Mouse (Mus musculus): ENCODE results near the gene Tob1. TPM values are rescaled to one million over a fixed set of nuclear protein-coding genes. Genes with fewer than 3 reads are reported as not detected.

The Tob1 gene
- polyA plus RNA-seq, 1 experiment from 2014 or later, result 35.2 TPM

DNA sequence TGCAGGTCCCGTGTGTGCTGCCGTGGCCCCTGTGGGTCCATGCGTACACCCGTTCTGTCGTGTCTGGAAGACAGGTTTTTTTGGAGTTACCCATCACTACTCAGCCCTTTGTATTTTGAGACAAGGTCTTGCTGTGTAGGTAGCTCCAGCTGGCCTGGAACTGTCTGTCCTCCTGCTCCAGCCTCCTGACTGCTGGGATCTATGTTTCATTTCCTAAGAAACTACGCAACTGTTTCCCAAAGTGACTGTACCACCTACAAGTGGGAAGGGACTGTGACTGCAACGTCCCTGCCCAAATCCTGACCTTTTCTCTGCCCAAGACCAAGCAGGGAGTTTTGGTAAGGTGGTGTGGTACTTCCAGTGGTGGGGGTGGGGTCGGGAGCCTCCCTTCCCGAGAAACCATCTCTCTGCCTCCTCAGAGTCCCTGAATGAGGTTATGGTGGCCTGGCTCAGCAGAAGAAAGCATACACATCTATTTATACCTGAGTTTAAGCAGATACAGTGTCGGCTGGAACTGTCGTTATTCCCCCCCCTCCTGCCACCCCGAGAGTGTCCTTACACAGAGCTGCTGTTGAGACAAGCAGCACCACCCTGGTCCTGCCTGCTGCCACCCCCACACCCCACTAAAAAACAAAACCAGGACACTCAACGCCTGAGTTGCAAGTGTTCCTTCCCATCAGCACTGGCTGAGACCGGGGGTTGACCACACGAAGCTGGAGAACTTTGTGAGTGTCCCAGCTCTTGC, 33.2 kb upstream of the Tob1 start:
- no peaks in the 10 kb centered on the region for H3K27me3 ChIP-seq (replicated peaks)
- H3K27ac ChIP-seq (ENCODE audit: poor library complexity, severe bottlenecking), result no peak overlapping the region
- ATAC-seq (ENCODE audit: insufficient number of reproducible peaks, low FRiP score), result no peak
- H3K4me2 ChIP-seq, result no peak overlapping the region
- no peaks in the 10 kb centered on the region for H3K9me3 ChIP-seq (replicated peaks)
- H3K36me3 ChIP-seq, result no peaks in the 10 kb centered on the region
- no peak overlapping the region for H3K9ac ChIP-seq
- H3K4me3 ChIP-seq, result no peak overlapping the region
- 63% methylated on average over 15 of the region's 15 CpGs for WGBS
- peaks cover 31% of the 10 kb centered on the region for H3K4me1 ChIP-seq (replicated peaks)

DNA sequence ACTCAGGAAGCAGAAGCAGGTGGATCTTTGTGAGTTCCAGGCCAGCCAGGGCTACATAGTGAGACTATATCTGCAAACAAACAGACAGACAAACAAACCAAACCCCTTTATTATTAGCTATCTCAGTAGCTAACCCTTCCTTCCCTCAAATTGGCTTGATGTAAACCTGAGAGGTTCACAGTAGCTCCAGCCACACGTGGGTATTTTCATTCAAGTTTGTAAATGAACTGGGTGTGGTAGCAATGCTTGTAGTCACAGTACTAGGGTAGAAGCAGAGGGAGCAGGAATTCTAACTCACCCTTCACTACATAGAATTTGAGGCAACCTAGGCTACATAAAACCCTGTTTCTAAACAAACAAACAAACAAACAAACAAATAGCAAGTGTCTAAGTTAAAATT, 31.5 kb upstream of the Tob1 start:
- 13% methylated on average over 1 of the region's 1 CpGs for WGBS
- Histone ChIP-seq H3K36me3 (no peaks in the 10 kb centered on the region), H3K9me3 (replicated peaks) (no peaks in the 10 kb centered on the region), H3K4me3 (no peak overlapping the region), H3K27me3 (replicated peaks) (no peaks in the 10 kb centered on the region), H3K9ac (no peak overlapping the region), H3K27ac (ENCODE audit: poor library complexity, severe bottlenecking) (no peak overlapping the region), H3K4me1 (replicated peaks) (peaks cover 24% of the 10 kb centered on the region), H3K4me2 (no peak overlapping the region)
- no peak for ATAC-seq (ENCODE audit: insufficient number of reproducible peaks, low FRiP score)

DNA sequence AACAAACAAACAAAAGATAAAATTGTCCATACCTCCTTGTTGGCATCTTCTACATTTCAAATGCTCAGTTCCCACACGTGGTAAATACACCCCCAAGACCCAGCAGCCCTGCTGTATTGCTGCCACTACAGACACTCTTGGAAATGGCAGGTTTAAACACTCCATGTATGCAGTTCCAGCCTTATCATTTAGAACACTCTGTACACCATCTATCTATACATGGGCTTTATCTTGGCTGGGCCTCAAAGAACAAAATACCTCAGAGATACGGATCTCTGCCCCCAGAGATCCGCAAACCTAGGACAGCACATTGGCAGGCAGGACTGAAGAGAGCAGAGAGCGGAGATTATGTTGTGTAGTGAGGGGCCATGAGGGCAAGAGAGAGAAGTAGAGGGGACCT, 31.1 kb upstream of the Tob1 start:
- no peak for ATAC-seq (ENCODE audit: insufficient number of reproducible peaks, low FRiP score)

DNA sequence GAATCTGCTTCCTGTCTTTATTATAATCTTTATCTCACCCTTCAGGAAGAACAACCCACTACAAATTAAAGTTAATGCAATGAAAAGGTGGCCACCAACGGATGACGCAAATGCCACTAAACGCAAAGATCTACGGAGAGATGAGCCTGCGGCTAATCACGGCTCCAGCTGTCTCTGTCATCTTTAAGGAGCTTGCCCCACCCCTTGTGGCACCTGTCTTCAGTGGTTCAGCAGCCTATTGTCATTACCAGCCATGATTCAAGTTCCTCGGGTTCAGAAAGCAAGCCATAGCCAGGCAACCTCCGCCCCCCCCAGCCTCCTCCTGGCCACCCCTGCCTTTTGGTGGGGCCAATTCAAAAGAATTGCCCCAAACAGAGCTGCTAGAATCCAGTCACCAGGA, 29.6 kb upstream of the Tob1 start:
- Histone ChIP-seq H3K36me3 (no peaks in the 10 kb centered on the region), H3K27me3 (replicated peaks) (no peaks in the 10 kb centered on the region), H3K4me3 (no peak overlapping the region), H3K27ac (ENCODE audit: poor library complexity, severe bottlenecking) (no peak overlapping the region), H3K4me2 (no peak overlapping the region), H3K9me3 (replicated peaks) (no peaks in the 10 kb centered on the region), H3K4me1 (replicated peaks) (peaks cover 16% of the 10 kb centered on the region), H3K9ac (no peak overlapping the region)
- no peak for ATAC-seq (ENCODE audit: insufficient number of reproducible peaks, low FRiP score)
- 93% methylated on average over 8 of the region's 8 CpGs for WGBS

More for the DNA sequence above, 31.1 kb upstream of the Tob1 start:
- no peak overlapping the region for H3K4me2 ChIP-seq
- no peaks in the 10 kb centered on the region for H3K27me3 ChIP-seq (replicated peaks)
- peaks cover 24% of the 10 kb centered on the region for H3K4me1 ChIP-seq (replicated peaks)
- H3K9me3 ChIP-seq (replicated peaks), result no peaks in the 10 kb centered on the region
- H3K36me3 ChIP-seq, result no peaks in the 10 kb centered on the region
- H3K4me3 ChIP-seq, result no peak overlapping the region
- H3K9ac ChIP-seq, result no peak overlapping the region
- no peak overlapping the region for H3K27ac ChIP-seq (ENCODE audit: poor library complexity, severe bottlenecking)
- 43% methylated on average over 4 of the region's 4 CpGs for WGBS

DNA sequence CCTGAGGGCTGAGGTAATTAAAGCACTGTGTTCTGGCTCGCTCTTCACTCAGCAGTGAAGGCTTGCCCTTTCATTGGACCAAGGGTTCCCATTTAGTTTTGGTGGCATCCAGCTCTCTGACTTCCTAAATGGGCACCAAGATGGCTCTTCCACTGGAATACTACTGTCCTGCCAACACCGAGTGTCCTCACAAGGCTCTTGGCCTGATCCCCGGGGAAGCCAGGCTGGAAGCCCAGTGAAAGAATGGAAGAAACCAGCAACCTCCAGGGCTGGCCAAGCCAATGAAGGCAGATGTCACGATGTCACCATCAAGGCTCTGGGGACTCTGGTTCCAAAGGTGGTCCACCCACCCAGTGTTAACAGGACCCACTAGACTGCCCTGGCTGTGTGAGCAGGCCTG, 28.5 kb upstream of the Tob1 start:
- no peak overlapping the region for H3K4me3 ChIP-seq
- no peak overlapping the region for H3K27ac ChIP-seq (ENCODE audit: poor library complexity, severe bottlenecking)
- peaks cover 15% of the 10 kb centered on the region for H3K4me1 ChIP-seq (replicated peaks)
- no peaks in the 10 kb centered on the region for H3K27me3 ChIP-seq (replicated peaks)
- H3K36me3 ChIP-seq, result no peaks in the 10 kb centered on the region
- H3K9me3 ChIP-seq (replicated peaks), result no peaks in the 10 kb centered on the region
- H3K4me2 ChIP-seq, result no peak overlapping the region
- 86% methylated on average over 4 of the region's 4 CpGs for WGBS
- ATAC-seq (ENCODE audit: insufficient number of reproducible peaks, low FRiP score), result no peak
- no peak overlapping the region for H3K9ac ChIP-seq

DNA sequence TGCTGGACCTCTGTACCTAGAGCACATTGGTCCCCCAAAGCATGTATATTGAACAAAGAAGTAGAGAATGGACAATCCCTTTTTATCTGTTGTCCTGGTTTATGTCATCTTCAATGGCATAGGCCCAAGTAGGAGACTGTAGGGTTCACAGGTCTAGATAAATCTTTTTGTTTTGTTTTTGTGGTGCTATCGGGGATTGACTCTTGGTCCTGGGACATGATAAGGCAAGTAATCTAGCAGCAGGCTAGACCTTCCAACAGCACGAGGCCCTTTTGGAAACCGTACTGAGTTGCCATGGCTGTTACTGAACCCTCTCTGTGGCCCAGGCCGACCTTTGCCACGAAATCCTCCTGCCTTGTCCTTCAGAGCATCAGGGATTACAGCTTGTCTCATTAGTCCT, 28.1 kb upstream of the Tob1 start:
- Histone ChIP-seq H3K9me3 (replicated peaks) (no peaks in the 10 kb centered on the region), H3K27me3 (replicated peaks) (no peaks in the 10 kb centered on the region), H3K36me3 (no peaks in the 10 kb centered on the region), H3K9ac (no peak overlapping the region), H3K4me3 (no peak overlapping the region), H3K27ac (ENCODE audit: poor library complexity, severe bottlenecking) (no peak overlapping the region), H3K4me1 (replicated peaks) (peaks cover 11% of the 10 kb centered on the region), H3K4me2 (no peak overlapping the region)
- ATAC-seq (ENCODE audit: insufficient number of reproducible peaks, low FRiP score), result no peak
- 70% methylated on average over 5 of the region's 5 CpGs for WGBS

DNA sequence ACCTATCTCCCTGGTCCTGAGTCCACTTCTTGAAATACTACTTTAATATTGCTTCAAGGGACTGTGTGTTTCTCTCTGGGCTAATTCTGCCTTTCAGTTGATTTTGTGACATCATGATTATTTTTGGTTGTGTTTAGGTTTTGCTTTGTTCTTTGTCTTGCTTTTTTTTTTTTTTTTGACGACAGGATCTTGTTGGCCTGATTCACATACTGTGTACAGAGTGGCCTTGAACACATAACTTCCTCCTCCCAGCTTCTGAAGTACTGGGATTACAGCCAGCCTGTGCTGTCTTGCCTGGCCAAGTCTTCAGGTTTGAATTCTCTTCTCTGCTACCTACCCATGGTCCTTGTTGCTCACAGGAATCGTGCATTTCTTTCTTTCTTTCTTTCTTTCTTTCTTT, 27.6 kb upstream of the Tob1 start:
- H3K27me3 ChIP-seq (replicated peaks), result no peaks in the 10 kb centered on the region
- no peak for ATAC-seq (ENCODE audit: insufficient number of reproducible peaks, low FRiP score)
- no peak overlapping the region for H3K4me3 ChIP-seq
- no peak overlapping the region for H3K4me2 ChIP-seq
- no peaks in the 10 kb centered on the region for H3K36me3 ChIP-seq
- WGBS, result 67% methylated on average over 2 of the region's 2 CpGs
- no peak overlapping the region for H3K27ac ChIP-seq (ENCODE audit: poor library complexity, severe bottlenecking)
- H3K4me1 ChIP-seq (replicated peaks), result peaks cover 7% of the 10 kb centered on the region
- H3K9me3 ChIP-seq (replicated peaks), result no peaks in the 10 kb centered on the region
- no peak overlapping the region for H3K9ac ChIP-seq

DNA sequence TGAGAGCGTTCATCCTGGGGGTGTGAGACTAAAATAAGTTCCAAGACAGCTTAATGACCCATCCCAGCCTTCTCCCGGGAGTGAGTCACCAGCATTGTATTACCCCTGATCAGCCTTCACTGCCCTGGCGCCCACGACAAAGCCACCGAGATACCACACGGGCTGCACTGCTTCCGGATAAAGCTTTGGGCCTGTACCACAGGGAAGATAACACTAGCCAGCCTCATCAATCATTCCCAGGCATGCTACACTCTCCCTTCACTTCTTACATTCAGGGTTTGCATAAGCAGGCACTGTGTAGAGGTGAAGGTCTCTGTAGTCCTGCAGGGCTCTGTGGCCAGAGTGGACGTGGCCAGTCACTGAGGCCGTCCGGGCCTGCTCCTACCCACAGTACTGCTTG, 21.7 kb upstream of the Tob1 start:
- Histone ChIP-seq H3K4me1 (replicated peaks) (peaks cover 20% of the 10 kb centered on the region), H3K27me3 (replicated peaks) (no peaks in the 10 kb centered on the region), H3K9ac (no peak overlapping the region), H3K36me3 (no peaks in the 10 kb centered on the region), H3K9me3 (replicated peaks) (no peaks in the 10 kb centered on the region), H3K27ac (ENCODE audit: poor library complexity, severe bottlenecking) (peak overlapping the region; percentile 48), H3K4me2 (no peak overlapping the region), H3K4me3 (no peak overlapping the region)
- peak; percentile 44; the same call in 1 of the 2 replicates for ATAC-seq (ENCODE audit: insufficient number of reproducible peaks, low FRiP score)
- 16% methylated on average over 10 of the region's 10 CpGs for WGBS

DNA sequence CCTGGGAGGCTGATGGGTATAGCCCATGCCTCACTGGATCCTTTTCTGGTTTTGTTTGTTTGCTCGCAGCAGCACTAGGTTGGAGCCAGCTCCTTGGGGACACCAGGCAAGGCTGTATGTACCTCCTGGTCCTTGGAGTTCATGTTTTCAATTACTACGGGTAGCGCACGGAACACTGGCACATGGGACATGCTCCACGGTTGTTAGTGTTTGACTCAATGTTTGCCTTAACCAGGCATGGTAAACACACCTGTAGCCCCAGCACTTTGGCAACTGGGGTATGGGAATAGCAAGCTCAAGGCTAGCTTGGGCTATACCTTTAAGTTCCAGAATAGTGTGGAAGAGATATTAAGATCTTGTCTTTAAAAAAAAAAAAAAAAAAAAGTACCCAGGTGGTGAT, 20.6 kb upstream of the Tob1 start:
- H3K4me1 ChIP-seq (replicated peaks), result peaks cover 20% of the 10 kb centered on the region
- 91% methylated on average over 5 of the region's 5 CpGs for WGBS
- H3K4me2 ChIP-seq, result no peak overlapping the region
- H3K9me3 ChIP-seq (replicated peaks), result no peaks in the 10 kb centered on the region
- no peak overlapping the region for H3K27ac ChIP-seq (ENCODE audit: poor library complexity, severe bottlenecking)
- H3K9ac ChIP-seq, result no peak overlapping the region
- H3K36me3 ChIP-seq, result no peaks in the 10 kb centered on the region
- ATAC-seq (ENCODE audit: insufficient number of reproducible peaks, low FRiP score), result no peak
- H3K27me3 ChIP-seq (replicated peaks), result no peaks in the 10 kb centered on the region
- H3K4me3 ChIP-seq, result no peak overlapping the region

DNA sequence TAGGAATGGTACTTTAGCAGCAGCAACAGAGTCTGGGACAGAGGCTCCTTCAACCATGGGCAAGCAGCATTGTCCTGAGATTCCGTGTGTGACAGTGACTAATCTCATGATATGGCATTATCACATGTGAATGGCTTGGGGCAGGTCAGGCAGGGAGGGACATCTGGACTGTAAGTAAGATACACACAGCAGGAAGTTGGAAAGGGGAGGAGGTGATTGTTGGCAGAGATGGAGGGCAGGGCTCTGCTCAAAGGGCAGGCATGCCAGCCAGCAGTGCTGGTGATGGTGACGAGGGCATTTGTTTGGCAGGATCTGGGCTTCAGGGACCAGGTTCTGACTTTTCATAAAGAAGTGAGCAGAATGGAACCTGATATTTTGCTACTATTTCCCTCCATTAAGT, 18.1 kb upstream of the Tob1 start:
- no peaks in the 10 kb centered on the region for H3K27me3 ChIP-seq (replicated peaks)
- WGBS, result 59% methylated on average over 2 of the region's 2 CpGs
- ATAC-seq (ENCODE audit: insufficient number of reproducible peaks, low FRiP score), result no peak
- H3K4me3 ChIP-seq, result no peak overlapping the region
- H3K9me3 ChIP-seq (replicated peaks), result no peaks in the 10 kb centered on the region
- H3K4me2 ChIP-seq, result no peak overlapping the region
- H3K4me1 ChIP-seq (replicated peaks), result peaks cover 27% of the 10 kb centered on the region
- H3K9ac ChIP-seq, result no peak overlapping the region
- no peak overlapping the region for H3K27ac ChIP-seq (ENCODE audit: poor library complexity, severe bottlenecking)
- H3K36me3 ChIP-seq, result no peaks in the 10 kb centered on the region

DNA sequence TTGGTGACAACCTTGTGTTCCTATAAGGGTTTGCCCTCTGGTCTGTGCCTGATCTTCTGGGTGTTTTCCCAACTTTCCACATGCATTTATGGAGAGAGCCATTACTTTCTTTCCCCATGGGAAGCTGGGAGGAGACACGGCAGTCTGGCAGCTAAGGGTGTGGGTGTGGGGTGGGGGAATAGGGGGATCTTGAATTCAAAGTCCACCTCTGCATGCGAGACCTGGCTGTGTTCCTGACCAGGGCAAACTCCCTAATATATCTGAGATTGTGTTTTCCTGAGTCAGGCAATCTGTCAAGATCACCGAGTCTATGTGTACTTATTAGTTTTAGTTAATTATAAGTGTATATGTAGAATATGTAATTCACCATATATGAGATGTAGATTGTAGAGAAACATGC, 14.9 kb upstream of the Tob1 start:
- no peak overlapping the region for H3K27ac ChIP-seq (ENCODE audit: poor library complexity, severe bottlenecking)
- H3K27me3 ChIP-seq (replicated peaks), result no peaks in the 10 kb centered on the region
- no peak overlapping the region for H3K4me3 ChIP-seq
- WGBS, result 79% methylated on average over 3 of the region's 3 CpGs
- no peak overlapping the region for H3K9ac ChIP-seq
- no peak overlapping the region for H3K4me2 ChIP-seq
- H3K4me1 ChIP-seq (replicated peaks), result peaks cover 18% of the 10 kb centered on the region
- H3K9me3 ChIP-seq (replicated peaks), result no peaks in the 10 kb centered on the region
- no peaks in the 10 kb centered on the region for H3K36me3 ChIP-seq
- no peak for ATAC-seq (ENCODE audit: insufficient number of reproducible peaks, low FRiP score)

Measured in heart, embryonic 12.5 days (tissue).